Mouse (Mus musculus) forebrain, embryonic 16.5 days (tissue): ENCODE data around the gene Fgfr2. TPM values are rescaled to one million over a fixed set of nuclear protein-coding genes. Genes with fewer than 3 reads are reported as not detected.
A peak's percentile ranks its signal among the peaks of the same experiment; 100 is the strongest.

Experiments used
- ATAC-seq: fragments of 200-750 bp; cut with Nextera tagmentation; 2 replicates; pipeline ENCODE4 v1.8.0; 2017; ENCODE audit warnings: mild to moderate bottlenecking, moderate library complexity
- H3K27ac ChIP-seq: fragments of 300-500 bp; sonication (generic); 2 replicates; pipeline ENCODE4 v1.5.1; 2014; ENCODE audit warnings: low read length, control low read depth
- H3K27me3 ChIP-seq: fragments of 300-500 bp; sonication (generic); replicated peaks from 2 replicates; pipeline ENCODE4 v1.6.1; 2014; ENCODE audit warnings: low read length; ENCODE audit not compliant: control insufficient read depth, insufficient read depth
- H3K36me3 ChIP-seq: fragments of 300-500 bp; sonication (generic); 2 replicates; pipeline ENCODE4 v1.6.1; 2014; ENCODE audit not compliant: control insufficient read depth, insufficient read depth
- H3K4me1 ChIP-seq: fragments of 300-500 bp; sonication (generic); replicated peaks from 2 replicates; pipeline ENCODE4 v1.6.1; 2014; ENCODE audit warnings: low read length; ENCODE audit not compliant: control insufficient read depth, insufficient read depth
- H3K4me2 ChIP-seq: fragments of 300-500 bp; sonication (generic); 2 replicates; pipeline ENCODE4 v1.6.1; 2014; ENCODE audit warnings: mild to moderate bottlenecking, low read length, control low read depth
- H3K4me3 ChIP-seq: fragments of 300-500 bp; sonication (generic); replicated peaks from 2 replicates; pipeline ENCODE4 v1.5.1; 2014; ENCODE audit warnings: mild to moderate bottlenecking, low read length, control low read depth
- H3K9ac ChIP-seq: fragments of 300-500 bp; sonication (generic); replicated peaks from 2 replicates; pipeline ENCODE4 v1.6.1; 2014; ENCODE audit warnings: low read depth, low read length, control low read depth
- H3K9me3 ChIP-seq: fragments of 300-500 bp; sonication (generic); 2 replicates; pipeline ENCODE4 v1.6.1; 2016; ENCODE audit warnings: low read length; ENCODE audit not compliant: control insufficient read depth
- WGBS: fragments of 180-500 bp; shearing (Covaris S2); extraction: QIAGEN DNeasy Blood & Tissue Kit; methylation state at CpG from one replicate; pipeline ENCODE4 v1.1.7; 2014; 5-methylcytosine and 5-hydroxymethylcytosine counted together
- polyA plus RNA-seq: library from polyadenylated mRNA; unstranded; fragments of >200 nt; fragmentation: Nextera tagmentation; extraction: Ambion mirVana; gene quantifications from 2 replicates; pipeline ENCODE4 v1.2.1, GENCODE M21; 2015

Gene Fgfr2
- polyA plus RNA-seq, 1 experiment from 2014 or later = 39.2 TPM

DNA sequence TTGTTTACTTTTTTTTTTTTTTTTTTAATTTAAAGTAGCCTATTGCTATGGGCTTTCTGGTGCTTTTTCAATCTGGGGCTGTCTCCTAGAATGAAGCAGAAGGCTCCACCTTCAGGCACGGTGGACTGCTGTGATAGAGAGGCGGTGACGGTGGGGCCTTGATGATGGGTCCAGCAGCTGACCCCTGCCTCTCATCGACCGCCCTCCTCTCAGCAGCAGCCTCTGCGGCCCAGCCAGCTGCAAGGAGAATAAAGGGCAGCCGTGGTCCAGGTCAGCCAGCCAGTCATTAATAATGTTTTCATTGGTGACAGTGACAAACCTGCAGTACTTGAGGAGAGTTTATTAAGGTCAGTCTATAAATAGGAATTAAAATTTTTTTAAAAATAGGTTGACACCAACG is 1646.0 kb downstream of the Fgfr2 start:
- H3K27me3 ChIP-seq = peaks cover 11% of the 10 kb centered on the region; the same call in 1 of the 2 replicates
- no peaks in the 10 kb centered on the region for H3K9me3 ChIP-seq
- H3K4me3 ChIP-seq = no peak overlapping the region
- no peak overlapping the region for H3K9ac ChIP-seq
- H3K36me3 ChIP-seq = no peaks in the 10 kb centered on the region
- no peak overlapping the region for H3K27ac ChIP-seq
- no peak for ATAC-seq
- H3K4me1 ChIP-seq = no peaks in the 10 kb centered on the region
- no peak overlapping the region for H3K4me2 ChIP-seq
- 28% methylated on average over 8 of the region's 8 CpGs for WGBS

GRCm38 (mm10) chr7:131471551-131471950 is 1651.6 kb downstream of the Fgfr2 start:
- H3K4me1 ChIP-seq = no peaks in the 10 kb centered on the region
- H3K27ac ChIP-seq = no peak overlapping the region
- WGBS = 92% methylated on average over 5 of the region's 5 CpGs
- H3K4me3 ChIP-seq = no peak overlapping the region
- H3K36me3 ChIP-seq = no peaks in the 10 kb centered on the region
- H3K9me3 ChIP-seq = no peaks in the 10 kb centered on the region
- ATAC-seq = no peak
- H3K4me2 ChIP-seq = no peak overlapping the region
- no peak overlapping the region for H3K9ac ChIP-seq
- peaks cover 41% of the 10 kb centered on the region for H3K27me3 ChIP-seq

- ATAC-seq = no peak
- WGBS = 75% methylated on average over 3 of the region's 3 CpGs
- Histone ChIP-seq H3K36me3 (no peaks in the 10 kb centered on the region), H3K4me1 (peaks cover 11% of the 10 kb centered on the region), H3K27ac (no peak overlapping the region), H3K27me3 (peaks cover 42% of the 10 kb centered on the region), H3K9ac (no peak overlapping the region), H3K9me3 (no peaks in the 10 kb centered on the region), H3K4me3 (no peak overlapping the region), H3K4me2 (no peak overlapping the region)
Observed at GRCm38 (mm10) chr7:131469506-131469905, 1653.6 kb downstream of the Fgfr2 start.

DNA sequence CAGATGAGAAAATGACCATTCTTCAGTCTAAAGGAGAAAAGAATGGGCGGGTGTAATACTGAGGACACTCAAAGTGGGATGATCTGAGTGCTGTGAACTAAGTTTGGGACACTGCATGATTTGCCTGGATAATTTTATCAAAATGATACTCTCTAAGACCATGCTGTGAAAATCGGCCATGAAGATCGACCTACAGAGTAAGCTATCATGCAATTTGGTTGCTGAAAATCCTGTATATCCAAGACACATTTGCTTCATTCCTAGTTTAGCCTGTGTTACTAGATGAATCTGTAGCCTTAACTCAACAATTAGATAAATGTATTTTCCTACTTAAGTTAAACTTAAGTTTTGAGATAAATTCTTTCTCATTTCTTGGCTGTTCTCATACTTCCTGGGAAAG is 1655.8 kb downstream of the Fgfr2 start:
- ATAC-seq = no peak
- H3K4me2 ChIP-seq = no peak overlapping the region
- 87% methylated on average over 3 of the region's 3 CpGs for WGBS
- H3K4me1 ChIP-seq = peaks cover 14% of the 10 kb centered on the region
- H3K4me3 ChIP-seq = no peak overlapping the region
- peaks cover 2% of the 10 kb centered on the region for H3K9me3 ChIP-seq
- H3K36me3 ChIP-seq = no peaks in the 10 kb centered on the region
- peaks cover 61% of the 10 kb centered on the region for H3K27me3 ChIP-seq
- H3K27ac ChIP-seq = no peak overlapping the region
- no peak overlapping the region for H3K9ac ChIP-seq

DNA sequence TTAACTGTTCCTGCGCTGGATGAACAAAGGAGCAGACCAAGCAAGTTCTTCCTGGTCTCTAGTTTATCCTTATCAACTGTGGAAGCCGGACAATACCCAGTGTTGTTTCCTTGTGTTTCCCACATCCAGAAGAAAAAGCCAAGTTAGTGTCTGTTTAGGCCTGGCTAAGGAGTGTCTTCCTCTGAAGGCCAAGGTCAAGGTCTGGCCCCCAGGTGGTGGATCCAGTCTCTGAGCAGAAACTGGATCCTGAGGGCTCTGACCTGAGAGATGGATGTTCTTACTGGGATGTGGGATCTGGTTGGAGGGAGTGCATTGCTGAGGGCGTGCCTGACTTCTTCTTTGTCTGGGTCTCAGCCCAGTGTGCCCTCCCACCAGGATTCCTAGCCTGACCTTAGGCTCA is 1657.4 kb downstream of the Fgfr2 start:
- Histone ChIP-seq H3K27ac (no peak overlapping the region), H3K36me3 (no peaks in the 10 kb centered on the region), H3K4me1 (peaks cover 14% of the 10 kb centered on the region), H3K4me2 (no peak overlapping the region), H3K9ac (no peak overlapping the region), H3K9me3 (peaks cover 8% of the 10 kb centered on the region), H3K4me3 (no peak overlapping the region), H3K27me3 (peaks cover 64% of the 10 kb centered on the region)
- ATAC-seq = no peak
- 11% methylated on average over 3 of the region's 3 CpGs for WGBS

DNA sequence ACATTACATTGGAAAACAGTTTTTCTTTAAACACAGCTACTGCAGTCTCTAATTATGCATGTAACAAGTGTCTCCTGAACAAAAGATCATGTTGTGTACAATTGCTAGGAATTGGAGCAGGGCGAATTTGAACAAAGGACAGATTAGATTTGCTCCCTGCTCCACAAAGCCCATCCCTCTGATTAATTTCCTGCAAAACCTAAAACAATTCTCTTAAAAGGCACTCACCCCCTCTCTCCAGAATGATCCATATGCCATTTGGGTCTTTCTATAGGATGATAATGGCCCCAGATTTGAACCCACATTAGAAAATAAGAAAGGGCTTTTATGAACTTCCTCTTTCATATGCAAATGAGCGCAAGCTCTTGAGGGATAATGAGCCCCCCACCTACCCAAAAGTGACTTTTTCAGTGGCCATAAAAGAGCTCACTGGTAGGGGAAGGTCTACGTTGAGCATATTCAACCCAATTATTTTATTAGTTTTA is 1658.0 kb downstream of the Fgfr2 start:
- H3K4me1 ChIP-seq = peaks cover 14% of the 10 kb centered on the region
- WGBS = 4% methylated on average over 3 of the region's 3 CpGs
- H3K27me3 ChIP-seq = peaks cover 58% of the 10 kb centered on the region
- H3K36me3 ChIP-seq = no peaks in the 10 kb centered on the region
- peaks cover 8% of the 10 kb centered on the region for H3K9me3 ChIP-seq
- ATAC-seq = peak; percentile 94
- no peak overlapping the region for H3K4me2 ChIP-seq
- H3K9ac ChIP-seq = no peak overlapping the region
- H3K27ac ChIP-seq = no peak overlapping the region
- no peak overlapping the region for H3K4me3 ChIP-seq

- Histone ChIP-seq H3K27me3 (peaks cover 7% of the 10 kb centered on the region), H3K9ac (no peak overlapping the region), H3K4me2 (no peak overlapping the region), H3K4me3 (no peak overlapping the region), H3K27ac (no peak overlapping the region), H3K36me3 (no peaks in the 10 kb centered on the region), H3K4me1 (no peaks in the 10 kb centered on the region), H3K9me3 (no peaks in the 10 kb centered on the region)
- no peak for ATAC-seq
- 91% methylated on average over 5 of the region's 5 CpGs for WGBS
Observed at GRCm38 (mm10) chr7:131456714-131457113, 1666.4 kb downstream of the Fgfr2 start.

DNA sequence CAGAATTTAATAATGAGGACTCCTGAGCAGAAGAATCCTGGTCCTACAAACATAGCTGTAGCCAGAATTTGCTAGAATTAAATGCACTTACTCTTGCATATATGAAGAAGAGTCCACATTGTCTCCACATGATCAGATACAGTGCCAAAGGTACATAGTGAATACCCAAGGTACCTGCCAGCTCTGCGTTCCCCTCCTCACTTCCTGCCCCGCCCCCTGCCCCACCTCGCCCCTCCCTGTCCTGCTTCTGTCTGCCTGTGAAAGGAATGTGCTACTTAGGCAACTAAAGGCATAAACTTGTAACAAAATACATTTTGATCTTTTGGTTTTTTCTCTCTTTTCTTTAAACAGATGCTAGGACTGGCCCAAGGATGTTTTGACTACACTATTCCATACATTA is 1686.1 kb downstream of the Fgfr2 start:
- Histone ChIP-seq H3K4me1 (no peaks in the 10 kb centered on the region), H3K4me2 (no peak overlapping the region), H3K36me3 (peaks cover 5% of the 10 kb centered on the region), H3K9me3 (no peaks in the 10 kb centered on the region), H3K9ac (no peak overlapping the region), H3K27me3 (no peaks in the 10 kb centered on the region), H3K4me3 (no peak overlapping the region), H3K27ac (no peak overlapping the region)
- no peak for ATAC-seq
- 61% methylated on average over 3 of the region's 3 CpGs for WGBS

DNA sequence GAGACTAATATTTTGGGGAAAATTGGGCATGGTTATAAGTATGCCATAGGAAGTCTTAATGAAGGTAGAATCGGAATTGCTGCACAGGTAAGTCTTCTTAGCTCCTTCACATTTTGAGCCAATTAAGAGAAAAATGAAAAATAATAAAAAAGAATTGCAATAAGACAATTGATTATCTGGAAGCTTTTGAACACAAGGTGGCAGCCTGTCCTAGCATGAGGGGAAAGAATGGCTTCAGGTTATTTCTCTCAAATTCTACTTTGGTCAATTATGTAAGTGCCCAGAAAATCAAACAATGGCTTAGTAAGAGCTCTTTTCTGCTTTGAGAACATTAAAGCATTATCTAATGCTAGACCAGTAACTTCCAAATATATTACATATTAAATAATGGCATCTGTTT is 1688.9 kb downstream of the Fgfr2 start:
- no peak overlapping the region for H3K4me2 ChIP-seq
- ATAC-seq = no peak
- H3K9ac ChIP-seq = no peak overlapping the region
- peaks cover 17% of the 10 kb centered on the region for H3K36me3 ChIP-seq
- 86% methylated on average over 1 of the region's 1 CpGs for WGBS
- no peak overlapping the region for H3K4me3 ChIP-seq
- H3K27me3 ChIP-seq = no peaks in the 10 kb centered on the region
- H3K27ac ChIP-seq = no peak overlapping the region
- H3K4me1 ChIP-seq = no peaks in the 10 kb centered on the region
- H3K9me3 ChIP-seq = no peaks in the 10 kb centered on the region

DNA sequence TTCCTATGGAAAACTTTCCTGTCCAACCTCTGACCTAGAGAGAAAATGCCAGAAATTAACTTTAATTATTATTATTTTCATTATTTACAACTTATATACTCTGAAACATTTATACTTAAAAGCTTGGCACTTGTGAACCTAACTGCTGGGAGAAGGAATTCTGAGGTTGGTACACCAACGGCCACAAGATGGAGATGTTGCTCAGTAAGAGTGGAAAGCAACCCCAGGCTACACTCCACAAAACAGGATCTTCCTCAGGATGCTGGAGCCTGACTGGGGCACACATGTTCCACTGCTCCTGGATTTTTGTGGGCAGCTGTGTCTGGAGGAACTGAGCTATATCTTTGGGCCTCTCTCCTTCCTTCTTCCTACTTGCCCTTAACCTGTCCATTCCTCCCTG is 1690.9 kb downstream of the Fgfr2 start:
- H3K4me2 ChIP-seq = no peak overlapping the region
- no peaks in the 10 kb centered on the region for H3K4me1 ChIP-seq
- 6% methylated on average over 1 of the region's 1 CpGs for WGBS
- H3K27ac ChIP-seq = no peak overlapping the region
- H3K9me3 ChIP-seq = no peaks in the 10 kb centered on the region
- H3K27me3 ChIP-seq = no peaks in the 10 kb centered on the region
- 0 out of 2 replicates have a peak, but pooled peaks have one; percentile 45 for ATAC-seq
- no peak overlapping the region for H3K4me3 ChIP-seq
- no peak overlapping the region for H3K9ac ChIP-seq
- peaks cover 17% of the 10 kb centered on the region for H3K36me3 ChIP-seq
